Mouse (Mus musculus): ENCODE data around the gene Tcp11l1.

GRCm38 (mm10) chr2:104741015-104741758 lies 29.2 kb upstream of the Tcp11l1 start:
- TF ChIP-seq POLR2A (IDR thresholded peaks at IDR 0.05; ENCODE audit: borderline replicate concordance, insufficient read depth, low read length) (no peak), CTCF (IDR thresholded peaks at IDR 0.05; ENCODE audit: borderline replicate concordance, insufficient read depth, low read depth, low read length) (no peak)
